Mouse (Mus musculus) regulatory T cell (primary cell): ENCODE measurements around the gene Reps2.

Experiments
- in situ Hi-C: fragments of 300-600 bp; cut with MboI, MseI; formaldehyde crosslinking; loops from one replicate; pipeline ENCODE4 v1.15.1; 2025; ENCODE audit warnings: high pct_unique_total_duplicates

Gene Reps2

GRCm38 (mm10) chrX:162590145-162590790 is 53.2 kb downstream of the Reps2 start:
- in situ Hi-C loops = no loop called here

GRCm38 (mm10) chrX:162589173-162589805 is 54.2 kb downstream of the Reps2 start:
- in situ Hi-C loops = no loop called here

- in situ Hi-C loops = no loop called here
These were observed 59.1 kb downstream of the Reps2 start for GRCm38 (mm10) chrX:162584349-162584748.

DNA sequence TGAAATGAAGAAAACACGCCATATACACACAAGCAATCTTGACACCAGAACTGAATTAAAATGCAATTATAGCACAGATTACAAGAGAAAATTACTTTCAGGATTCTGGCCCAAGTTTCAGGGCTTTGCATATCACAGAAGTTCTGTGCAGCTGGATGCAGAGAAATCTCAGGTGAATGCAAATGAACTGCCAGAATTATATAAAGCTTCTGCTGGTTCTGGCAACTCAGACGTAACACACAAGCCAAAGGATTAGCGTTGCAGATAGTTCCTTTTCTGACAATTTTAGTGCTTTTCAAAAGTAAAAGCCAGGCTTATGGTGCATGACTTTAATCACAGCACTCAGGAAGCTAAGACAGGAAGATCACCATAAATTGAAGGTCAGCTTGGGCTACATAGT is 62.9 kb downstream of the Reps2 start:
- in situ Hi-C loops = no loop called here

DNA sequence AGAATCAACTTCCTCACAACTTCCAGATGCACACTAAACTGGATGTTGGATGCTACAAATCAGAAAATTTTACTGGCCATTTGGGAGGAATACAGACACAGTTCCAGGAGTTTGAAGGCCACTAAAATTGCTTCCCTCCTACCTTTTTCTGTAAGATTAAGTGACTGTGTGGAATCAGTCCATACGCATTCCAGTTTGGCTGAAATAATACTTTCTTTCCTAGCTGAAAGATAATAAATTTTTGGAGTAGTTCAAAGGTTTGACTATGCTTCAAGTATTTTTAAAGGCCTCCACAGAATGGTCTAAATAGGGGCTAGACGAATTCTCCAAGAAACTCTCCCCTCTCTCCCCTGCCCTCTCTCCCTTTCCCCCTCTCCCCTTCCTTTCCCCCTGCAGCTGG is 75.0 kb downstream of the Reps2 start:
- in situ Hi-C loops = no loop called here

- in situ Hi-C loops = no loop called here
These were observed 77.9 kb downstream of the Reps2 start for GRCm38 (mm10) chrX:162565501-162565900.

DNA sequence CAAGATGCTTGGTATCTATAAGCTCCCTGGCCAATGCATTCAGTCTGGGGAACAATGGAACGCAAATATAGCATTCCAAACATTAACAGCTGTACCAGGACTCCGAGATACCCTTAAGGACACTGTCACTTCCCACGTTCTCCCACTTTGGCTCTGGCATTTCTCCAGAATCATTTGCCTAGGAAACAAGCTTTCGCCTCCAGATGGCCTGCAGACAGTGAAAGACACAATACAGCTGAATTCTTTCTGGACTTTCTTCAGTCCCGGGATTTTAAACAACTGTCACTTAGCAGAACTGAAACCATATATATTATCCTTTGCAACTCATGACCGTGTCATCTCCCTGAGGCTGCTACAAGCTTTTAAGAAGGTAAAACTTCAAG is 87.0 kb downstream of the Reps2 start:
- in situ Hi-C loops = no loop called here

- in situ Hi-C loops = no loop called here
These were observed 87.6 kb downstream of the Reps2 start for GRCm38 (mm10) chrX:162555729-162556458.

DNA sequence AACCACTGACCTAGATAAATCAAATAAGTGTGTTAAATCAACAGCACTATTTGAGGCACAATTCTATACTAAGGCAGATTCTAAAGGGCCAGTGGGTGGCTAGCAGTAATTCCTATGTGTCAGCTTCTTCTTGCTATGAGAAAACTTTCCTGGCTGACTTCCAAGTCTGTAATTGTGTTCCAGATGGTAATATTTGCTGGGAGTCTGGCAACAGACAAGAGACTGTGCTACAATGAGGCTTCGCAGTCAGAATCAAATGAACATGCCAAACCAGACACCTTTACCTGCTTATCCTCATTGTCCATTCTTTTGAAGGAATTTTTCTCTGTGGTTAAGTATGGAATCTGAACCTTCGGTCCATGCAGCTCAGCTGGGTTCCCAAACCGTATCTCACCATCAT is 88.9 kb downstream of the Reps2 start:
- in situ Hi-C loops = no loop called here

GRCm38 (mm10) chrX:162552383-162552782 is 91.1 kb downstream of the Reps2 start:
- in situ Hi-C loops = no loop called here

GRCm38 (mm10) chrX:162545037-162545436 is 98.4 kb downstream of the Reps2 start:
- in situ Hi-C loops = loop anchor here (5.0 kb wide), 1 partner anchor 92 kb away; no protein-coding TSS in a partner anchor

DNA sequence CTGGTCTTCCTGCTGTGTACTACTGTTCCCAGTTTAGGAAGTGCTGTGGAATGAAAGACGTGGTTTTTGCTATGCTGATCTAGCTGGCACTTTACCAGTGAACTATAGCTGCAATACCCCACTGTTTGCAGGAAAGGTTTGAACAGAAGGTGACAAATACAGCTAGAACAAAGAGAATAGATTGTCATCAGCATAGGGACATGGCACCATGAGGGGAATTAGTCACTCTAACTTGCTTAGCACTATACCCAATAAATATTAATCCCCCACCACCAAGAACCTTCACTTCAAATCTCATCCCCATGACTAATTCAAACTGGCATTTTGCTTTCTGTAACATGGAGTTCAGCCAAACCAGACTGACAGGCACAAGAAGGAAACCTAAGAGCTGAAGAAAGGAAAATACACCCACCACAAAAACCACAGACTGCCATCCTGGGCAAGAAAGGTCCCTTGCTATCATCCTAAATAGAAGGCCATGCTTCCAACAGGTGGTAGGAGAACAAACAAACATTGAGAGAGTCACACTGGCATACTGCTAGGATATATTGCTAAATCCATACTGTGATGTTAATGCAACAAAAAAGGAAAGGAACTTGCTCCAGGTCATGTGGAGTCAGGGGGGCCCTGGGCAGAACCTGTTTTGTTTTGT is 100.7 kb downstream of the Reps2 start:
- in situ Hi-C loops = no loop called here

- in situ Hi-C loops = no loop called here
These were observed 101.5 kb downstream of the Reps2 start for GRCm38 (mm10) chrX:162541961-162542360.

DNA sequence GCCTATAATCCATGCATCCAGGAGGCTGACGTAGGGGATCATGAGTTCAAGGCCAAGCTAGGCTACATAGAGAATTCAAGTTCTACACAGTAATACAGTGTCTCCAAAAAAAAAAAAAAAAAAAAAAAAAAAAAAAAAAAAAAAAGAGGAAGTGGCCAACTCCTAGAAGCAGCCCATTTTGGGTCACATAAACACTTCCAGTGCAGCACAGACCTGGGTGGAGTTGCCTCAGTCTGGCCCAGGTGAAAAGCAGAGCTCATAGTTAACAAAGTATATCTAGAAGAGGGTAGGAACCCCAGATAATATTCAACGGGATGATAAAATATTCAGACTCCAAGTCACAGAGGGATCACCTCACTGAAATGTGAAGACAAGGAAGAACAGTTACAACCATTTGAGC is 112.4 kb downstream of the Reps2 start:
- in situ Hi-C loops = no loop called here

GRCm38 (mm10) chrX:162527240-162527639 is 116.2 kb downstream of the Reps2 start:
- in situ Hi-C loops = no loop called here

DNA sequence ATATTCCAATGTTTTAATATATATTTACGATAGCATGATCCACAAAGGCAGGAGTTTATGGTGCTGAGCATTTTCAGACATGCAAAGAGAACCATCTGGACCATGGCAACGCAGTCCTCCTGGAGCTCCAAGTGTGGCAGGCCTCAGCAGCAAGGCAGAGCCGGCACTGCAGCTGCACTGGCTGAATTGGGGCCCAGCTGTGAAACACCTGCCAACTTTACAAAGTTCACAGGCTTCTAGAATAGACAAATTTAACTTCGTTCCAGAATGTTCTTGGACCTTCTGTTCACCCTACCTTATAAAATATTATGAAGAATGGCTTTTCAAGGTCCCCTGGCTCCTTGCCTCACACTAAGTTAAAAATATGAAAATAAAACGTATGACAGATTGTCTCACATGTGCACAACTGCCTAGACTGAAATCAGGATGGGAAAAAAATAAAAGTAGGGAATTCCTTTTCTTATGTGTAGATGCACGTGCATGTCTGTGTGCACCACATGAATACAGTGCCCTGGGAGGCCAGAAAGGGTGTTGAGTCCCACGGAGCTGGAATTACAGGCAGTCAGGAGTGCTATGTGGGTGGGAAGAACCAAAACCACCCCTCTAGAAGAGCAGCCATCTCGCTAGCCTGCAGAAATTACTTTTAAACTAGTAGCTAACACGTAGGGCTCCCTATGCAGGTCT is 121.5 kb downstream of the Reps2 start:
- in situ Hi-C loops = no loop called here

DNA sequence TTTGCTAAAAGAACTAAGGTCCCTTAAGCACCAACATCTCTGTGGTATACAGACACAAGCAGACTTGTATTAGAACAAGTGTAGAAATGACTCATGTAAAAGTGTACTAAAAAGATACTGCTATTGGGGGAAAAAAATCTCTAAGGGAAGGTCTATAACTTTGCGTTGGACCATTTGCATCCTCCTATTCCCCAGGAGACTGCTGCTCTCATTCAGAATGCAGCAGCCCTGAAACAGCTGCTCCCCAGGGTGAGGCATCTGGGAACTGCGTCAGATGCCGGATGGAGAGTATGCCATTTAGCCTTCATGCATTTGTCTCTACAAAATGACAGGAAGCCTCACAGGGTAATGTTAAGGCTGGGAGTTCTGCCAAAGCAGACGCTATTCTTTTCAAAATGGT is 122.3 kb downstream of the Reps2 start:
- in situ Hi-C loops = no loop called here

GRCm38 (mm10) chrX:162520374-162520773 is 123.1 kb downstream of the Reps2 start:
- in situ Hi-C loops = no loop called here

GRCm38 (mm10) chrX:162510426-162510980 is 132.9 kb downstream of the Reps2 start:
- in situ Hi-C loops = no loop called here

- in situ Hi-C loops = no loop called here
These were observed 138.3 kb downstream of the Reps2 start for GRCm38 (mm10) chrX:162505186-162505585.

GRCm38 (mm10) chrX:162503436-162503835 is 140.0 kb downstream of the Reps2 start:
- in situ Hi-C loops = no loop called here
